Mouse (Mus musculus) heart, adult 2 months (tissue): ENCODE results near the gene Ush1c.

Source experiments
- CTCF ChIP-seq: fragments of 200-600 bp; IDR thresholded peaks from 2 replicates; pipeline ENCODE4 v1.8.1; 2022; ENCODE audit warnings: antibody characterized with exemption, mild to moderate bottlenecking, moderate library complexity
- EP300 ChIP-seq: fragments of 200-500 bp; IDR thresholded peaks from 2 replicates; pipeline ENCODE4 v1.6.1; 2011; ENCODE audit warnings: low read depth, low read length, control low read depth; ENCODE audit not compliant: insufficient read depth

DNA sequence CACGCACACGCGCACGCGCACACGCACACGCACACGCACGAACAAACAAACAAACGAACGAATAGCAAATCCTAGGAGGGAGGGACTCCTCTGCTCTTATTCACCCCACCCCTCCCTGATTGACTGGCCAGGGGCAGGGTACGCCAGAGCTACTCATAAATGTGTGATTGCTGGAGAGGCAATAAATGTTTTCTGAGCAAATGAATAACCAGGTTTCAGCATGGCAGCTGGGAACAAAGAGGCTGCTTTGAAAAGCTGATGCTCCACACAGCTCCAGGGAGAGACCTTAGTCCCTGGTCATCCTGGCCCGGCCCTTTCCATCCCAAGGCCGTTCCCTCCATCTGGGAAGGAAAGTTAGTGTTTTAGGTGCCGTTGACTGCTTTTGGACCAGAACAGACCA is 1.9 kb downstream of the Ush1c start:
- no peak for TF ChIP-seq EP300
- TF ChIP-seq CTCF: no peak
